Mouse (Mus musculus) heart, postnatal 0 days (tissue): ENCODE measurements around the gene C1qtnf5. TPM values are rescaled to one million over a fixed set of nuclear protein-coding genes. Genes with fewer than 3 reads are reported as not detected.
A peak's percentile ranks its signal among the peaks of the same experiment; 100 is the strongest.

Experiments used
- ATAC-seq: fragments of 200-750 bp; cut with Nextera tagmentation; 2 replicates; pipeline ENCODE4 v1.8.0; 2017; ENCODE audit warnings: low read depth, moderate number of reproducible peaks, moderate library complexity; ENCODE audit not compliant: insufficient read depth
- DNase-seq: peaks from one replicate; pipeline ENCODE4 v3.0.0-alpha.2; 2016; ENCODE audit warnings: low spot score
- H3K27ac ChIP-seq: fragments of 300-500 bp; sonication (generic); 2 replicates; pipeline ENCODE4 v1.5.1; 2014; ENCODE audit warnings: low read depth, mild to moderate bottlenecking
- H3K27me3 ChIP-seq: fragments of 300-500 bp; sonication (generic); 2 replicates; pipeline ENCODE4 v1.6.1; 2014; ENCODE audit warnings: low read length, mixed read lengths; ENCODE audit not compliant: control insufficient read depth, insufficient read depth
- H3K36me3 ChIP-seq: fragments of 300-500 bp; sonication (generic); replicated peaks from 2 replicates; pipeline ENCODE4 v1.6.1; 2014; ENCODE audit warnings: low read length, mixed read lengths; ENCODE audit not compliant: control insufficient read depth, insufficient read depth
- H3K4me1 ChIP-seq: fragments of 300-500 bp; sonication (generic); 2 replicates; pipeline ENCODE4 v1.6.1; 2014; ENCODE audit warnings: antibody characterized with exemption; ENCODE audit not compliant: control insufficient read depth, insufficient read depth
- H3K4me2 ChIP-seq: fragments of 300-500 bp; sonication (generic); 2 replicates; pipeline ENCODE4 v1.6.1; 2014; ENCODE audit warnings: low read depth, mild to moderate bottlenecking, low read length, moderate library complexity
- H3K4me3 ChIP-seq: fragments of 300-500 bp; sonication (generic); 2 replicates; pipeline ENCODE4 v1.5.1; 2014; ENCODE audit warnings: low read depth, low read length
- H3K9ac ChIP-seq: fragments of 300-500 bp; sonication (generic); replicated peaks from 2 replicates; pipeline ENCODE4 v1.6.1; 2014; ENCODE audit warnings: low read depth, low read length, mixed read lengths
- H3K9me3 ChIP-seq: fragments of 300-500 bp; sonication (generic); replicated peaks from 2 replicates; pipeline ENCODE4 v1.6.1; 2016; ENCODE audit warnings: low read length; ENCODE audit not compliant: control insufficient read depth
- CTCF ChIP-seq: IDR thresholded peaks from 2 replicates; pipeline ENCODE4 v1.5.1; 2016; ENCODE audit warnings: antibody characterized with exemption, control low read depth, low read depth
- EP300 ChIP-seq: IDR thresholded peaks from 2 replicates; pipeline ENCODE4 v1.6.1; 2016; ENCODE audit warnings: antibody characterized with exemption, low read depth
- WGBS: fragments of 180-500 bp; shearing (Covaris S2); extraction: QIAGEN DNeasy Blood & Tissue Kit; methylation state at CpG from one replicate; pipeline ENCODE4 v1.1.7; 2014; 5-methylcytosine and 5-hydroxymethylcytosine counted together
- polyA plus RNA-seq: library from polyadenylated mRNA; unstranded; fragments of >200 nt; fragmentation: Nextera tagmentation; extraction: Ambion mirVana; gene quantifications from 2 replicates; pipeline ENCODE4 v1.2.1, GENCODE M21; 2015
- total RNA-seq: library from RNA; depleted of rRNA; stranded (reverse); fragments of >200 nt; gene quantifications from 2 replicates; pipeline ENCODE4 v1.2.3, GENCODE M21; 2014; ENCODE audit warnings: low replicate concordance

C1qtnf5 gene
- total and polyA plus RNA-seq, 2 experiments from 2014 or later, result 4.1 to 9.0 TPM

GRCm38 (mm10) chr9:44134101-44134850 is 27.2 kb downstream of the C1qtnf5 start, which contains the start of gene Mcam:
Gene Mcam (plus strand): TSS chr9:44134469.
- Histone ChIP-seq H3K27ac (peak within 1 kb of the TSS; percentile 97), H3K9ac (peak within 1 kb of the TSS; percentile 87), H3K9me3 (no peaks in the 10 kb centered on the region), H3K4me3 (peak within 1 kb of the TSS; percentile 76), H3K27me3 (no peaks in the 10 kb centered on the region), H3K36me3 (peaks cover 27% of the 10 kb centered on the region), H3K4me1 (peaks cover 39% of the 10 kb centered on the region), H3K4me2 (peak within 1 kb of the TSS; percentile 91)
- ATAC-seq, result peak; percentile 36
- TF ChIP-seq CTCF (no peak), EP300 (0 out of 2 replicates have a peak, but pooled peaks have one; percentile 16)
- under 1% methylated on average over 43 of the region's 55 CpGs for WGBS
- DNase-seq, result peak; percentile 58

DNA sequence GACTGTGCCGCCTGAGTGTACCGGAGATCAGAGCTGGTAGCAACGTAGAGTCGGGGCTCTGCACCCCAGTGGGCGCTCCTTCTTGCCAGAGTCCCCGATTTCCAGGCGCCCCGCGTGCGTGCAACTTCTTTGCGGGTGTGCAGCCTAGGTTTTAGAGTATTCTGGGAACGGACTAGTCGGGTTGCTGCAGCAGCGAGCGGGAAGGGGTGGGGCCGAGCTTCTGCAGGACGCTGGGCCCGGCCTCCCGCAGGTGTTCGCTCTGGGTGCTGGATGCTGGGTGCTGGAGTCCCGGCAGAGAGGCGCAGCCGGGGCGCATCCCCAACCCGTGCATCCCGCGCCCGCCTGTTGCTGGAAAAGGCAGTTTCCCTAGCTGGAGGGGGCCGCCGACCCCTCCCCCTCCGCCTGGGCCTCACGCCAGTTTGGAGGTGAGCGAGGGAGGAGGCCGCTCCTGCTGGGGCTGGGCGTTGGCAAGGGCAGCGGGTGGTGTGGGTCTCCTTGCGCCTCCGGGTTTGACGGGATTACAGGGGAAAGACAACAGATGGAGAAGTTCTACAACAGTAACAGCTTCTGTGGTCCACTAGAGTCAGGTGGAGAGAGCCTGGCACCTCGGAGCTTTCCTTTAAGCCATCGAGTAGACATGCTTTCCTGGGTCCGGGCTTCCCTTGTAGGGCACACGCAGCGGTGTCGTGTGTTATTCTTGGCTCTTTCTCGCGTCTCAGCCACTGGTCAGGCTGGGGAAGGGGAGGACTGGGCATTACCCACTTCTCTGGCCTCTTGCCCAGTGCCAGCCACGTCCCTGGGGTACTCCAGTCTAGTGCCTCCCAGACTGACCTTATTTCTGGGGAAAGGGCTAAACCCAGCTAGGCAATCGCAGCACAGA is 28.0 kb downstream of the C1qtnf5 start:
- Histone ChIP-seq H3K4me2 (peak overlapping the region; percentile 91), H3K36me3 (peaks cover 35% of the 10 kb centered on the region), H3K27me3 (no peaks in the 10 kb centered on the region), H3K9ac (peak overlapping the region; percentile 87), H3K27ac (peak overlapping the region; percentile 97), H3K4me3 (peak overlapping the region; percentile 76), H3K4me1 (peaks cover 31% of the 10 kb centered on the region), H3K9me3 (no peaks in the 10 kb centered on the region)
- peak; percentile 10; the same call in 1 of the 2 replicates for ATAC-seq
- WGBS, result under 1% methylated on average over 46 of the region's 49 CpGs
- DNase-seq, result peak; percentile 43
- no peak for TF ChIP-seq CTCF
- TF ChIP-seq EP300, result peak; percentile 17; the same call in 1 of the 2 replicates

DNA sequence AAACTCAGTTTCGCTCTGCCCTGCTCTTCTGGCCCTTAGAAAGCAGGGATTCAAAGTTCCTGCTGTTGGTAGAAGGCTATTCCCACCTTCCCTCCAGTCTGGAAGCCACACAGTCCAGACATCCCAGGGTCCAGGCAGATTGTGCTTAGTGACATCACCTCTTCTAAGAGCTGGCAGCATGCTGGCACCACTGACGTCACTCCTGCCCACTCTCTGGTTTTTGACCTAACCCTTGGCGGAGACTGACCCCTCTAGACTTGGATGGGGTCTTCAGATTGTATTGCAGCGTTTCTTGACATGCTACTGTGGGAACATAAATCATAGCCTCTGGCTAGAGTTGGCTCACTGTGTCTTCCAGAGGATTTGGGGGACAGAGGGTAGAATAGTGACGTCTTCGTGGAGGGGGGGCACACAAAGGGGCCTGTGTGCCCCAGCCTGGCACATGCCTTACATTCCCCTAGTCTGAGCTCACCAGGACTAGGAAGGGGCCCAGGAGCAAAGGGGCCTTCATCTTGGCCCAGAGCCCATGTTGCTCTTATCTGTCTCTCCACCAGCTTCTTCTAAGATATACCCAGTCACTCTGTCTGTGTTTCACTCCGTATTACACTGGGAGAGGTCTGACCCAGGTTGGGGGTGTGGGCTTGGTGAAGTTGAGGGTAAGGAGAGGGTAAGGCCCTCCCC is 28.8 kb downstream of the C1qtnf5 start:
- Histone ChIP-seq H3K9me3 (no peaks in the 10 kb centered on the region), H3K27ac (peak overlapping the region; percentile 97), H3K4me1 (peaks cover 23% of the 10 kb centered on the region), H3K4me3 (peak overlapping the region; percentile 76), H3K9ac (peak overlapping the region; percentile 87), H3K36me3 (peaks cover 43% of the 10 kb centered on the region), H3K27me3 (no peaks in the 10 kb centered on the region), H3K4me2 (peak overlapping the region; percentile 91)
- WGBS, result 12% methylated on average over 7 of the region's 7 CpGs
- DNase-seq (peak; percentile 37), ATAC-seq (peak; percentile 24)
- no peak for TF ChIP-seq CTCF
- TF ChIP-seq EP300, result peak; percentile 22; the same call in 1 of the 2 replicates

DNA sequence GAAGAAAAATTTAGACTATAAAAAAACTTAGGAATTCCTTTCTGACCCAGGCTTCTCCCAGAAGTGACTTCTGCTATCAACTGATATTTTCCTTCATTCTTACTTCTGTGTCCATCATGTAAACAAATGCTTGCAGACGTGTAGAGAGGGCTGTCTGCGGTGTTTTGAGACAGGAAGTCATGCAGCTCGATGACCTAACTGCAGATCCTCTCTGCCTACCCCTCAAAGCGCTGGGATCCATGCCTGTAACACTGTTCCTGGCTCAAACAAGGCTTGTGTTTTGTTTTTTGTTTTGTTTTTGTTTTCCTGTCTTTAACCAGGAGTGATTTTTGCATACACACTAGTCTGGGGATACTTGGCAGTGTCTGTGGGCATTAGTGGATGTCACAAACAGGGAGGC is 30.8 kb downstream of the C1qtnf5 start:
- 54% methylated on average over 4 of the region's 4 CpGs for WGBS
- no peak for TF ChIP-seq EP300
- TF ChIP-seq CTCF, result no peak
- peaks cover 21% of the 10 kb centered on the region for H3K4me1 ChIP-seq
- H3K36me3 ChIP-seq, result peaks cover 60% of the 10 kb centered on the region
- no peak overlapping the region for H3K4me3 ChIP-seq
- no peak for ATAC-seq
- no peaks in the 10 kb centered on the region for H3K27me3 ChIP-seq
- H3K9ac ChIP-seq, result no peak overlapping the region
- H3K27ac ChIP-seq, result no peak overlapping the region
- DNase-seq, result no peak
- H3K9me3 ChIP-seq, result no peaks in the 10 kb centered on the region
- H3K4me2 ChIP-seq, result no peak overlapping the region

DNA sequence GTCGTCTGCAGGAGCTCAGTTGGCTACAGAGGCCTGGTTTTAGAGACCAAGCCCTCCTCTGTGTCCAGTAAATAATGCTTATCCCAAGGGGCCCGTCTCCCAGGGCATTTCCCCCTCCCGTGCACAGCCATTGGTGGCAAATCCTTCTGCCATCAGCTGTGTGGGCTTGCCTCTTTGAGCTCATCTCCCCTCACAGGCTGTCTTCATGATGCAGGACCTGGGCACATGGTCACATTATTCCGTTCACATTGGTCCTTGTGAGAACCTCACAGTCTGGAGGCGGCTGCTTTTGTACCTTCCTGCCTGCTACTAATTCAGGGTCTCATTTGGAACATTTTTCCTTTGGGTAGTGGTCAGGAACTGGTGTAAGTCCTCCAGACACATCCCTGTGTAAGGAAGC is 34.9 kb downstream of the C1qtnf5 start:
- H3K9me3 ChIP-seq, result no peaks in the 10 kb centered on the region
- no peak for DNase-seq
- H3K27me3 ChIP-seq, result no peaks in the 10 kb centered on the region
- no peak overlapping the region for H3K4me2 ChIP-seq
- no peak overlapping the region for H3K9ac ChIP-seq
- no peak overlapping the region for H3K4me3 ChIP-seq
- no peak overlapping the region for H3K27ac ChIP-seq
- WGBS, result 55% methylated on average over 5 of the region's 5 CpGs
- H3K36me3 ChIP-seq, result peaks cover 76% of the 10 kb centered on the region
- no peak for ATAC-seq
- H3K4me1 ChIP-seq, result 0 out of 2 replicates have a peak, but pooled peaks cover under 1% of the 10 kb centered on the region
- TF ChIP-seq CTCF (no peak), EP300 (no peak)
